Mouse (Mus musculus): Measurements from ENCODE around the gene Naa40.

The Naa40 gene

DNA sequence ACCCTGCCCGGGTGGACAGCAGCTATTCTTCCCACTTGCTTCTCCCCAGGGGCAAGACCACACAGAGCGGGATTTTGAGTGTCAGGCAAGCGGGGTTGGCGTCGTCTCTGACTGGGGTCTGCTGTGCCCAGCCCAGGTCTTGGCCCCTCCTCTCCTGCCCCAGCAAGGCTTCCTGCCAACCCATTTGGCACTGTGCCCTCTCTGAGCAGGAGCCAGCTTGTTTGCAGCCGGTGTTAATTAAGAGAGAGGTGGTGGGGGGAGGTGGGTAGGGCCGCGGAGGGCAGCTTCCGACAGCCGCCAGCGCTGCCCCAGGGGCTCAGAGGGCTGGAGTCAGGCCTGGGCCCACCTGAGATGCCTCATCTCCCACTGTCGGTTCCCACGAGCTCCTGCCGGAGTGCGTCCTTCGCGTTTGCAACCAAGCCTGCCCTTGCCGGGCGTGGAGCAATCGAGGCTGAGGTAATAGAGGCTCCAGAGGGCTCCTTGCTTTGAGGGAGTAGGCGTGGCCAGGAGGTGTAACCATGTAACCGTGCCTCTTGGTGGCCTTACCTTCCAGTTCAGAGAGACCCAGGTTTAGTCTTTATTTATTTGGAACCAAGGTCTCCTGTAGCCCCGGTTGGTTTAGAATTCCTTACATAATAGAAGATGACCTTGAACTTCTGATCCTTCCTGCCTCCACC, 58.6 kb downstream of the Naa40 start:
- DNase-seq (ENCODE audit: inconsistent ontology term), result peak; percentile 75

DNA sequence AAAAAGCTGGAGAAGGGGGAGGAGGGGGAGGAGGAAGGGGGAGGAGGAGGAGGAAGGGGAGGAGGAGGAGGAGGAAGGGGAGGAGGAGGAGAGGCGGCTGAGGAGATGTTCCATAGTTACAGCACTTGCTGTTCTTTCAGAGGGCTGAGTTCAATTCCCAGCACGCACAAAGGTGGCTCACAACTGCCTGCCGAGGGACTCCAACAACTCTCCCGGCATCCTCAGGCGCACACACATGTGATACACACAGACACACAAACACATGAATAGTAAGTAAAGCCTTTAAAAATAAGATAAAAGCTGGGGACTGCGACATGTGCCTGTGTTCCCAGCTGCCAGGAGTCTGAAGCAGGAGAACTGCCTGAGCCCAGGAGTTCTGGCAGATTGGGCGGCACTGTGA, 59.5 kb downstream of the Naa40 start:
- no peak for DNase-seq (ENCODE audit: inconsistent ontology term)

DNA sequence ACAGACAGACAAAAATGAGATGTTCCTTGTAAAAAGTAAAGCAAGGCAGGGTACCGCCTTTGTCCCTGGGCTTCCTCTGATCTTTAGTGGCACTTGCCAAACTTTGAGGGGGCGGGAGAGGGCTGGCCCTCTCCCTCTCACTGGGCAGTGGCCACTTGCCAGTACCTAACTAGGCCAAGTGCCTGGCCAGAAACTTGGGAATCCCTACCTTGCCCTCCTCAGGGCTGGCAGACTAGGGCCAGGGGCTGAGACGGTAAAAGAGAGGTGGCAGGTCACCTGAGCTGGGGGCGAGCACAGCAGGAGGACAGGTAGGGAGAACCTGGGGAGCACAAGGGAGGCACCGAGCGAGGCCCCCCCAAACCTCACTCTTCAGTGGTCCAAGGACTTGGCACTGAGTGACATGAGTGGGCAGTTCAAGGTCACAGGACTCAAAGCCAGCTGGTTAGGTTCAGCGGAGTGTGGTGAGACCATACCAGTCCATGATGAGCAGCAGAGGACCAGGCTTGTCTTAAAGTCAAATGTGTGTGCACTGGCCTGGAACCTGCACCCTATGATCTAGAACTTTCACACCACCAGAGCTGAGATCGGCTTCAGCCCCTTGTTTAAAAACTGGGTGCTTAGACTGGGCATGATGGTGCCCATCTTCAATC, 60.1 kb downstream of the Naa40 start:
- DNase-seq (ENCODE audit: inconsistent ontology term), result peak; percentile 52

DNA sequence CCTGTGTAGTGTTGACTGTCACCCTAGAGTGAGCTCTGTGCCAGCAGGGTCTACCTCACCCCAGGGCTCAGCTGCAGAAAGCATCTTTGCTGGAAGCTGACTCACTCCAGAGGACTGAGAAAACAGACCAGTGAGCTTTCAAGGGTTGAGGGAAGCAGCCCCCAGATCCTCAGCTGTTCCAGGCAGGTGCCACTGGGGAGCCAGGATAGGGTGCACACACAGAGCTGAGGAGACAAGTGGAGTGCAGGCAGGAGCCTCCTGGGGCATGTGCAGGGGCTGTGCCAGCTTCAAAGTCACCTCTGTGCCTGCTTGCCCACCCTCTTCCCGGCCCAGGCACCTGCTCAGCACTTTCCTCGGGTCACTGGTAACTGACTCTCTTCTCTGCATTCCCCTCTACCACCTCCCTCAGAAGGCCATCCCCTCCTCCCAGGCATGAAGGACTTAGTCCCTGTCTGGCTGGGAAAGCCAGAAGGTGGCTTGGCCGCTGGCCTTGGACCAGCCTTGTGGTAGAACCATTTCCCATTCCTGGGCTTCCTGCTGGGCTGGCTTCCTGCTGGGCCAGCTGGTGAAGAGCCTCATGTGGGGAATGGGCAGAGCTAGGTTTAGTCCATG, 62.0 kb downstream of the Naa40 start:
- peak; percentile 79 for DNase-seq (ENCODE audit: inconsistent ontology term)

DNA sequence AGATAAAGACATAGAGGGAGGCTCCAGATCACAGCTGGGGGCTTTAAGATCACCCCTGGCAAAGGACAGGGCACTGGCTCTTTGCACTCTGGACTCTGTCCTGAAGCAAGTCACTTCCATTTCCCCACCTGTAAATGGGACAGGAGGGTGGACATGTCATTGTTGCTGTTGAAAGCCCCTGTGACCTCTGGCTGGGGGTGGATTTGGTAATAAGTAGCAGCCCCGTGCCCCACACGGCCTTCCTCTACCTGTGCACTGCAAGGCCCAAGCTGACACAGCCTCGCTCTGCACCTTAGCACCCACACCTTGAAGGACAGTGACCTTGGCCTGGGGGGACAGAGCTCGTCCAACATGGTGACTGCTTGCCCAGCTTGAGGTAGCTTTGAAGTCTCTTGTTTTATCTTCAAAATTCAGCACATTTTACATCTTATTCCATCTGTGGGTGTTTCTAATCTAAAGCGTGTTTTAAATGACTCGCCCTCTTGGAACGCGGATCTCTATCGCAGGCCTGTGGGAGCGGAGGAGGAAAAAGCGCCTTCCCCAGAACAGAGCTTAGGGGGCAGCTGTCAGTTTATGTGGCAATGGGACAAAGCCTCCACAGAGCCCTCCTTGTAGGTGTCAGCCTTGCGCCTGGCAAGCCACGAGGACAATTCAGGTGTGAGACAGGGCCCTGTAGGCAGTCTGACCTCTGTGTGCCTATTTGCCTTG, 63.0 kb downstream of the Naa40 start:
- no peak for DNase-seq (ENCODE audit: inconsistent ontology term)

DNA sequence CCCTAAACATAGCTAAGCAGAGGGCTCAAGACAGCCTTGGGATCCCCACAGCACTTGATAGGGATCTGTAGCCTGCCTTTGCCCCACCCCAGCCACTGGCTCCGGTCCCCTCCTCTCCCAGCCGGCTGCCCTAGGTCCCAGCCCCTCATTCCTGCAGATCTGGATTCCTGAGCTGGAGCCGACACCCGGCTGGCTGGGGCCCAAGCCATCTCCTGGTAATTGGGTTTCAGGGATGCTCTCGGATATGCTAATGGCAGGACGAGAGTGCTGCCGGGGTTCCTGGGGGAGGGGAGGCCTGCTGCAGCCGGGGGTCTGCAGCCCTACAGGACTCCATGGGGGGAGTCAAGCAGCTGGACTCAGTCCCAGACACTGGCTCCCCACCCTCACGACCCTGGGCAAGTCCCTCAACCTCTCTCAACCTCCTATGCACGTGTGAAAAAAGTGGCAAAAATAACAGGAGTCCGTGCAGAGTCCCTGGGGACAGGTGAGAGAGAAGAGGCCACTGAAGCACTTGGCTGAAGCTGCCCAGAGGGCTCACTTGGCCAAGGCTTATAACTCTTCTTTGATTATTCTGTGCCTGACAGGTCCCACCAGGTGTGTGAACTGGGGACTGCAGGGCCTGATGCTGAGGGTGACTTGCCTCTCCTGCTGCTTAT, 64.8 kb downstream of the Naa40 start:
- peak; percentile 84 for DNase-seq (ENCODE audit: inconsistent ontology term)

Measured in Muller cell, postnatal 12 days (primary cell).